In the genomic region with DNA sequence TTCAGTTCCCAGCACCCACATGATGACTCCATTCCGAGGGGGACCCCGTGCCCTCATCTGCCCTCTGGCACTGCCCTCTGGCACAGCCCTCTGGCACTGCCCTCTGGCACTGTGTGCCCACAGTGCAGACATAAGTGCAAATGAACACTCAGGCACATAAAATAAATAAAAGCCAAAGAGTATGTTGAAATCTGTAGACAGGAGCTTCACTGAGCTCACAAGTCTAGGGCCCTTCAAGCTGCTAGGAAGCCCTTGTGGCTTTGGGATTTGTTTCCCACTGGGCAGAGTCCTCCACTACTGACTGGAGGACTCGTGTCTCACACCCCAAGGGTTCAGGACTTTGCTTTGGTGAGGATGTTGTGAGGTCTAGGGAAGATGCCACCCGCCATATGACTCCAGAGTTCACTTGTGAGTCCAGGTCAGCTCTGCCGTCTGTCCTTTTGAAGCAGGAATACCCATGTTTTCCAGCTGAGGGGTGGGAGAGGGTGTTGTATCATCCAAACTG, we compare ENCODE assay signal across 13 mouse cellular contexts. TPM values are rescaled to one million over a fixed set of nuclear protein-coding genes. Genes with fewer than 3 reads are reported as not detected.
DNase-seq lines count a peak whose midpoint lies in the region; ATAC-seq and TF ChIP-seq lines count a peak whose summit lies in the region.
"Had no signal": no experiment of that assay in that cellular context is flagged by ENCODE, and none has a peak within 500 bp of the region (broad histone marks: within the 10 kb centered on the region; RNA-seq: fewer than 3 reads in every experiment).

No protein-coding gene starts in this region.

- intact Hi-C loops in heart, postnatal 25 days (cut with DNase I), result loop anchor here (5.0 kb wide), 1 partner anchor 81 kb away; a partner anchor contains a TSS
- intact Hi-C loops in left cerebral cortex, postnatal 14 days (cut with DNase I), result loop anchor here (5.0 kb wide), 1 partner anchor 81 kb away; a partner anchor contains a TSS

- TF ChIP-seq POLR2A in lung, adult 2 months (IDR thresholded peaks at IDR 0.05; ENCODE audit: borderline replicate concordance, extremely low read depth, low read depth, low read length), result no peak

- ATAC-seq in heart, embryonic 11.5 days (replicated peaks; ENCODE audit: insufficient number of reproducible peaks, low FRiP score, low TSS enrichment), result no peak
- ATAC-seq in neural tube, embryonic 11.5 days (ENCODE audit: insufficient read depth, low FRiP score, low TSS enrichment), result no peak

- H3K9ac ChIP-seq in heart, embryonic 11.5 days (ENCODE audit: low read depth, low read length), result peak overlapping the region; percentile 46; the same call in 1 of the 2 replicates
- no peak overlapping the region; the same call in 1 of the 2 replicates for H3K9ac ChIP-seq in neural tube, embryonic 11.5 days (ENCODE audit: low read length)
- H3K9ac ChIP-seq: embryonic facial prominence, embryonic 15.5 days; hindbrain, embryonic 14.5 days had no signal

- no peaks in the 10 kb centered on the region for H3K36me3 ChIP-seq in heart, embryonic 11.5 days (ENCODE audit: control insufficient read depth, insufficient read depth, low read length)
- no peaks in the 10 kb centered on the region for H3K36me3 ChIP-seq in neural tube, embryonic 11.5 days (ENCODE audit: control insufficient read depth, insufficient read depth, low read length)

- no peak overlapping the region for H3K4me3 ChIP-seq in heart, embryonic 11.5 days (ENCODE audit: low read depth, low read length)
- H3K4me3 ChIP-seq in neural tube, embryonic 11.5 days (ENCODE audit: low read depth, low read length), result no peak overlapping the region
- H3K4me3 ChIP-seq in lung, adult 2 months (replicated peaks; ENCODE audit: extremely low read depth, low read depth, low read length), result no peak overlapping the region
- H3K4me3 ChIP-seq: embryonic facial prominence, embryonic 15.5 days had no signal

- H3K27ac ChIP-seq in heart, embryonic 11.5 days (ENCODE audit: low read depth, low read length), result peak overlapping the region; percentile 78
- peak overlapping the region; percentile 4; the same call in 1 of the 2 replicates for H3K27ac ChIP-seq in neural tube, embryonic 11.5 days (ENCODE audit: low read depth, low read length)
- H3K27ac ChIP-seq: embryonic facial prominence, embryonic 15.5 days; hindbrain, embryonic 14.5 days; macrophage had no signal

- H3K9me3 ChIP-seq in heart, embryonic 11.5 days (replicated peaks; ENCODE audit: control insufficient read depth, low read length), result no peaks in the 10 kb centered on the region
- no peaks in the 10 kb centered on the region for H3K9me3 ChIP-seq in neural tube, embryonic 11.5 days (ENCODE audit: control insufficient read depth, low read length)
- H3K9me3 ChIP-seq: embryonic facial prominence, embryonic 15.5 days had no signal

- peak overlapping the region; percentile 74 for H3K4me2 ChIP-seq in heart, embryonic 11.5 days
- H3K4me2 ChIP-seq in neural tube, embryonic 11.5 days (ENCODE audit: low read depth), result no peak overlapping the region
- H3K4me2 ChIP-seq: embryonic facial prominence, embryonic 15.5 days had no signal

- no peak for DNase-seq in heart, postnatal 25 days (ENCODE audit: low spot score)
- no peak for DNase-seq in neural tube, embryonic 11.5 days (ENCODE audit: low spot score)
- DNase-seq in neural tube, embryonic 10.5 days (ENCODE audit: extremely low spot score, low spot score), result no peak
- peak; percentile 30 for DNase-seq in lung, adult 2 months
- DNase-seq in left cerebral cortex, postnatal 14 days (ENCODE audit: low spot score in 2 of 2), result no peak
- DNase-seq in right cerebral cortex, postnatal 36 days (ENCODE audit: low spot score in 2 of 2), result no peak
- DNase-seq in testis, postnatal 10 days (ENCODE audit: low spot score), result no peak
- DNase-seq: adrenal gland, postnatal 25 days; kidney, adult 2 months had no signal

- no peak for TF ChIP-seq CTCF in lung, adult 2 months (IDR thresholded peaks at IDR 0.05; ENCODE audit: insufficient read depth, low read length)

- H3K27me3 ChIP-seq in heart, embryonic 11.5 days (ENCODE audit: control insufficient read depth, insufficient read depth, low read length), result no peaks in the 10 kb centered on the region
- H3K27me3 ChIP-seq in neural tube, embryonic 11.5 days (ENCODE audit: control insufficient read depth, insufficient read depth, low read length), result no peaks in the 10 kb centered on the region
- H3K27me3 ChIP-seq: embryonic facial prominence, embryonic 15.5 days had no signal

- 82% methylated on average over 5 of the region's 5 CpGs for WGBS in heart, embryonic 11.5 days (ENCODE audit: insufficient replicate concordance)
- 83% methylated on average over 5 of the region's 5 CpGs for WGBS in neural tube, embryonic 11.5 days
- 79% methylated on average over 5 of the region's 5 CpGs for WGBS in lung, adult 2 months

- peaks cover 25% of the 10 kb centered on the region for H3K4me1 ChIP-seq in heart, embryonic 11.5 days (ENCODE audit: control insufficient read depth, insufficient read depth, low read length)
- H3K4me1 ChIP-seq in neural tube, embryonic 11.5 days (ENCODE audit: control insufficient read depth, insufficient read depth, low read length), result peaks cover 12% of the 10 kb centered on the region
- H3K4me1 ChIP-seq in lung, adult 2 months (ENCODE audit: control insufficient read depth, insufficient read depth, low read length), result peaks cover 17% of the 10 kb centered on the region

RNA-seq across cellular contexts. Expression of a gene that starts 1.4 kb away (rescaled TPM):
- polyA plus RNA-seq in heart, embryonic 11.5 days (2014; fragmentation: Nextera tagmentation; extraction: Ambion mirVana), result 90.1 and 96.5 TPM in 2 replicates
- total RNA-seq in heart, postnatal 25 days (2021), result 100 to 1,000 TPM; 112 TPM
- polyA plus RNA-seq in neural tube, embryonic 11.5 days (2014; fragmentation: Nextera tagmentation; extraction: Ambion mirVana), result 60.8 and 64.0 TPM in 2 replicates
- polyA plus RNA-seq in lung, adult 2 months (2012; rRNA removed), result 159 and 171 TPM in 2 replicates
- total RNA-seq in left cerebral cortex, postnatal 14 days (2021), result 10 to 100 TPM; 74.2 to 80.8 TPM

RNA-seq across cellular contexts. Expression of a gene that starts 1.9 kb away (rescaled TPM):
- polyA plus RNA-seq in heart, embryonic 11.5 days (2014; fragmentation: Nextera tagmentation; extraction: Ambion mirVana), result 32.6 and 32.8 TPM in 2 replicates
- 10 to 100 TPM; 36.1 to 38.2 TPM for total RNA-seq in heart, postnatal 25 days (2021)
- polyA plus RNA-seq in neural tube, embryonic 11.5 days (2014; fragmentation: Nextera tagmentation; extraction: Ambion mirVana), result 20.4 TPM in 2 replicates
- 11.7 and 19.4 TPM in 2 replicates for polyA plus RNA-seq in lung, adult 2 months (2012; rRNA removed)
- 10 to 100 TPM; 18.9 to 25.2 TPM for total RNA-seq in left cerebral cortex, postnatal 14 days (2021)
